Mouse (Mus musculus) left cerebral cortex, adult 2 months (tissue): ENCODE data around the gene Dnaaf2. TPM values are rescaled to one million over a fixed set of nuclear protein-coding genes. Genes with fewer than 3 reads are reported as not detected.
A peak's percentile ranks its signal among the peaks of the same experiment; 100 is the strongest.

ENCODE experiments used
- DNase-seq, 2 experiments: peaks; one replicate each; pipeline ENCODE4 v3.0.0; 2021 to 2022; ENCODE audit warnings: low spot score in 2 of 2, mixed read lengths in 1 of 2; ENCODE audit errors: extremely low spot score in 1 of 2
- H3K27ac ChIP-seq: fragments of 200-600 bp; 2 replicates; pipeline ENCODE4 v1.8.1; 2022
- H3K4me3 ChIP-seq: fragments of 200-600 bp; 2 replicates; pipeline ENCODE4 v1.8.1; 2022
- CTCF ChIP-seq: fragments of 200-600 bp; IDR thresholded peaks from 2 replicates; pipeline ENCODE4 v1.8.1; 2022; ENCODE audit warnings: antibody characterized with exemption, mild to moderate bottlenecking, moderate library complexity
- intact Hi-C: fragments of 180-260 bp; cut with DNase I; formaldehyde crosslinking; loops from one replicate; pipeline ENCODE4 v1.15.1; 2025
- microRNA-seq, 2 experiments: library from miRNA; unstranded; fragments of <30 nt; microRNA quantifications; one replicate each; pipeline ENCODE4 v1.2.0; 2021
- total RNA-seq, 2 experiments: library from RNA; stranded (reverse); gene quantifications; 2 replicates each; pipeline ENCODE4 v1.2.3; 2021

Gene Dnaaf2
- total RNA-seq, 2 experiments from 2014 or later: 1.7 TPM

GRCm38 (mm10) chr12:69158366-69158764 lies 39.9 kb downstream of the Dnaaf2 start:
- Histone ChIP-seq H3K4me3 (peak overlapping the region; percentile 97), H3K27ac (peak overlapping the region; percentile 92)
- intact Hi-C loops: no loop called here
- TF ChIP-seq CTCF: no peak
- no peak for DNase-seq

- TF ChIP-seq CTCF: no peak
- Histone ChIP-seq H3K27ac (no peak overlapping the region), H3K4me3 (no peak overlapping the region)
- DNase-seq: no peak
- intact Hi-C loops: no loop called here
These were observed 41.1 kb downstream of the Dnaaf2 start for GRCm38 (mm10) chr12:69157107-69157506.

GRCm38 (mm10) chr12:69156436-69156835 lies 41.8 kb downstream of the Dnaaf2 start:
- Histone ChIP-seq H3K4me3 (no peak overlapping the region), H3K27ac (no peak overlapping the region)
- intact Hi-C loops: no loop called here
- TF ChIP-seq CTCF: no peak
- no peak for DNase-seq

GRCm38 (mm10) chr12:69155923-69156322 lies 42.3 kb downstream of the Dnaaf2 start:
- H3K27ac ChIP-seq: no peak overlapping the region
- intact Hi-C loops: no loop called here
- no peak for DNase-seq
- no peak overlapping the region for H3K4me3 ChIP-seq
- no peak for TF ChIP-seq CTCF

GRCm38 (mm10) chr12:69150049-69150448 lies 48.2 kb downstream of the Dnaaf2 start:
- no peak overlapping the region for H3K4me3 ChIP-seq
- intact Hi-C loops: no loop called here
- TF ChIP-seq CTCF: no peak
- H3K27ac ChIP-seq: no peak overlapping the region
- DNase-seq: no peak

- Histone ChIP-seq H3K4me3 (no peak overlapping the region), H3K27ac (no peak overlapping the region)
- no peak for DNase-seq
- intact Hi-C loops: no loop called here
- no peak for TF ChIP-seq CTCF
These were observed 51.0 kb downstream of the Dnaaf2 start for GRCm38 (mm10) chr12:69147166-69147735.

GRCm38 (mm10) chr12:69143460-69143859 lies 54.8 kb downstream of the Dnaaf2 start:
- TF ChIP-seq CTCF: no peak
- Histone ChIP-seq H3K27ac (no peak overlapping the region), H3K4me3 (no peak overlapping the region)
- no peak for DNase-seq
- intact Hi-C loops: no loop called here

GRCm38 (mm10) chr12:69139841-69140240 lies 58.4 kb downstream of the Dnaaf2 start:
- no peak for DNase-seq
- no peak overlapping the region for H3K4me3 ChIP-seq
- intact Hi-C loops: no loop called here
- no peak for TF ChIP-seq CTCF
- no peak overlapping the region for H3K27ac ChIP-seq

GRCm38 (mm10) chr12:69139201-69139600 lies 59.0 kb downstream of the Dnaaf2 start:
- intact Hi-C loops: no loop called here
- TF ChIP-seq CTCF: no peak; the same call in 1 of the 2 replicates
- no peak for DNase-seq
- Histone ChIP-seq H3K4me3 (no peak overlapping the region), H3K27ac (no peak overlapping the region)

Small RNA genes within 50 kb of the gene (microRNA-seq; reads per million reads assigned to microRNA genes)
- 0 reads per million in 2 experiments for gene Gm47287
- gene Gm47295: 0.72 to 5.4 reads per million in 2 experiments

Other genes starting within 250 kb of the Dnaaf2 start
- 1,000 to 10,000 TPM; 1,087 to 1,104 TPM for gene Rps29, start 39.2 kb downstream of the Dnaaf2 start, total RNA-seq
- gene Lrr1, start 29.6 kb downstream of the Dnaaf2 start, total RNA-seq: not detected
- gene Rpl36al, start 14.3 kb downstream of the Dnaaf2 start, total RNA-seq: 100 to 1,000 TPM; 174 to 177 TPM
- gene Mgat2, start 14.3 kb downstream of the Dnaaf2 start, total RNA-seq: 10 to 100 TPM; 27.0 to 28.9 TPM
- 1 to 10 TPM; 4.8 to 6.1 TPM for gene Gm49383, start 1.3 kb downstream of the Dnaaf2 start, total RNA-seq
- gene Gm49384, start 5.8 kb upstream of the Dnaaf2 start, total RNA-seq: 1 to 10 TPM; 3.1 to 4.5 TPM
- under 1 TPM; 0.40 to 0.66 TPM for gene Pole2, start 29.8 kb upstream of the Dnaaf2 start, total RNA-seq
- gene Klhdc1, start 42.7 kb upstream of the Dnaaf2 start, total RNA-seq: 10 to 100 TPM; 20.4 to 22.5 TPM
- gene Klhdc2, start 98.3 kb upstream of the Dnaaf2 start, total RNA-seq: 100 to 1,000 TPM; 126 to 147 TPM
- gene Nemf, start 158.7 kb upstream of the Dnaaf2 start, total RNA-seq: 10 to 100 TPM; 46.3 to 53.7 TPM
- 10 to 100 TPM; 56.8 to 58.9 TPM for gene Arf6, start 173.7 kb upstream of the Dnaaf2 start, total RNA-seq
- 1 to 10 TPM; 1.2 TPM for gene Gm9887, start 174.0 kb upstream of the Dnaaf2 start, total RNA-seq